Mouse (Mus musculus) spleen, postnatal 4 days (tissue): ENCODE measurements around the gene Gm16181.
"Not testable (repeated sequence)": the region's sequence is repeated elsewhere in the genome, so short reads cannot be mapped to it uniquely, and the experiment has no call there.

Experiments
- DNase-seq, 2 experiments: peaks; one replicate each; pipeline ENCODE4 v3.0.0; 2022; ENCODE audit warnings: low spot score in 2 of 2

The Gm16181 gene

DNA sequence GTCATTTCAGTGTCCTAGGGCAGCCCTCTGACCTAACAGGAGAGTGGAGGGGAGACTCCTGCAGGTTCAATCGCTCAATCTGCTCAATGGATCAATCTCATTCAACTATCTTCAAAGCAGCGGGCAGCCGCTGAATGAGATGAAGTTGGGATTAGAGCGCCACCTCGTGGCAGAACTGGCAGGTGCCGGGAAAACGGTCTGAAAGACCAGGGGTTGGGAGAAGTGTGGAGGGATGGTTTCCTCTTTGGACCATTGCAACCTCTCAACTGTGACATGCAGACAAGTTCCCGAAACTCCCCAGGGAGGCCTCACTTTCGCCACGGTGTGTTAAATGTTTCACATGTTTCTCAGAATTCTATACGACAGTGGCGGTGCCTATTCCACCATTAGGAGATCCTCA, 11.4 kb downstream of the Gm16181 start:
- peak; percentile 86 to 97 for DNase-seq

DNA sequence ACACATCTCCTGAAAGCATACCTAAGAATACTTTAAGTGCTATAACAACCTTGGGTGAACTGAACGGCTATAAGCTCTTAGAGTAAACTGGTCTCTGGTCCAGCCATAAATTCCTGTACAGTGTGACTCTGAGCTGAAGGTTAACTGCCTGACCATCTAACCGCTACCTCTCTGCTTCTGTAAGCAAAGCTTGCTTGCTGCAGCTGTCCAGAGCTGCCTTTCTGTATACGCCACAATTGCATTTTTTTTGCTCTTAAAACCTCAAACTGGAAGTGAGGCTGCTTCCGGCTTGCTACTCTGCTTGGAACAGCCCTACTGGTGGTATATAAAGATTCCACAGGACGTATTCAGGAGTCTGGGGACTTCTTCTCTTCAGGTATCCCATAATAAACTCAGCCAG, 12.0 kb downstream of the Gm16181 start:
- DNase-seq = no peak

DNA sequence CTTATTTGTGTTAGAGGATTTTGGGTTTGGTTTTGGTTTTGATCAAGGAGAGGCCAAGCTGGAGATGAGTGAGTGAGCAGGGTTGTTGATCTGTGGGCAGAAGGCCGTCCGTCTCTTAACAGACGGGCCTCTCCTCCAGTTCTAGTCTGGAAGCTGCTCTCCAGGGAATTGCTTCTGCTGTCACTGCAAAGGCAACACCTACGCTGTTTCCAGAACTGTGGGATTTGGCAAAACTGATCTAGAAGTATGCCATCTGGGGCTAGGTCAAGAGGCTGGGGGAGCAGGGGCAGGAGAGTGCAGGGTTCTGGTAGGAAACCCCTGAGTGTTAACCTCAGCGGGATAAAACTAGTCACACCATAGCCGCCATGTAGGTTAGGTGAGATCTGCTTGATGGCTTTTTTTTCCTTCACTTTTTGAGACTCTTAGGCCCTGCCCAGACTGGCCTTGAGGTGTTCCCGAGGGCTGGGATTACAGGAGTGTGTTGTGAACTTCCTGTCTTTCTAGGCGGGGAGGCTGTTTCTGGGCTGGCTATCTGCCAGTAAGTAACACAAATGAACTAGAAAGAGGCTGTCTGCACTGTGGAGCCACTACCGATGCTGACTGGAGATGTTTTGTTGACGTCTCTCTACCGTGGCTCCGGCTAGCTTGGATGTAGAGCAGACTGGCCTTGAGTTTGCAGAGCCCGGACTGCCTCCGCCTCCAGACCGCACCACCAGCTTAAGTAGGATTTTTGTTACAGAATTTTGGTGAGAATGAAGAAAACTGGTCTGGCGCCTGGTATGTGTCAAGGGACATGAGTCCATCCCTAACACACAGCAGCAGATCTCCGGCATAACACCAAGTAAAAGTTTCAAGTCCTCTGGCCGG, 12.7 kb downstream of the Gm16181 start, which contains the start of gene Atp6v1g2:
Gene Atp6v1g2, plus strand, starts transcription at position 547 of the 867 bp plus-strand sequence.
- no peak for DNase-seq

DNA sequence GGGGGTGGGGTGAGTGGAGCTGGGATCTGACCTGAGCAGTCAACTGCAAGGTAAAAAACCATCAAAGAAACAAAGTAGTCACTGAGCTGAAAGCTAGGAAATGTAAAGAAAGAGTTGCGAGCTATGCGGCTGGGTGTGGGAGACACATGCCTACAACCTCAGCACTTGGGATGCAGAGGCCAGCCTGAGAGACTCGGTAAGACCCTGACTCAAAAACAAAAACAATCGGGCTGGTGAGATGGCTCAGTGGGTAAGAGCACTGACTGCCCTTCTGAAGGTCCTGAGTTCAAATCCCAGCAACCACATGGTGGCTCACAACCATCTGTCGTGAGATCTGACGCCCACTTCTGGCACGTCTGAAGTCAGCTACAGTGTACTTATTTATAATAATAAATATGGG, 13.5 kb downstream of the Gm16181 start:
- not testable (repeated sequence) for DNase-seq

DNA sequence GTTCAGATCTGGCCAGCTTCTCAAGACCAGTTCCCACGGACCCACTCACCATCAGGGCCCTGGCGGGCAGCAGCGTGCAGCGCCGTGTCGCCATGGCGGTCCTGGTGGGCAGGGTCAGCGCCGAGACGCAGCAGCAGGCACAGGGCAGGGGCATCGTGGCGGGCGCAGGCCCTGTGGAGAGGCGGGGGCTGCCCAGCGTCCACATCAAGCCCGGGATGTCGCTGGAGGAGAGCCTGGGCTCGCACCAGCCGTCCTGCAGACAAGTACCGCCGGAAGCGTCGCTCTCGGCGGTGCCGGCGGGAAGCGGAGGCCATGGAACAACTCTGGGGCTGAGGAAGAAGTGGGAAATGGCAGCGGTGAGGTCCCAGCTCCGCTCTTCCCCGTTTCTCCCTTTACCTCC, 14.3 kb downstream of the Gm16181 start:
- DNase-seq = peak; percentile 54 to 78

DNA sequence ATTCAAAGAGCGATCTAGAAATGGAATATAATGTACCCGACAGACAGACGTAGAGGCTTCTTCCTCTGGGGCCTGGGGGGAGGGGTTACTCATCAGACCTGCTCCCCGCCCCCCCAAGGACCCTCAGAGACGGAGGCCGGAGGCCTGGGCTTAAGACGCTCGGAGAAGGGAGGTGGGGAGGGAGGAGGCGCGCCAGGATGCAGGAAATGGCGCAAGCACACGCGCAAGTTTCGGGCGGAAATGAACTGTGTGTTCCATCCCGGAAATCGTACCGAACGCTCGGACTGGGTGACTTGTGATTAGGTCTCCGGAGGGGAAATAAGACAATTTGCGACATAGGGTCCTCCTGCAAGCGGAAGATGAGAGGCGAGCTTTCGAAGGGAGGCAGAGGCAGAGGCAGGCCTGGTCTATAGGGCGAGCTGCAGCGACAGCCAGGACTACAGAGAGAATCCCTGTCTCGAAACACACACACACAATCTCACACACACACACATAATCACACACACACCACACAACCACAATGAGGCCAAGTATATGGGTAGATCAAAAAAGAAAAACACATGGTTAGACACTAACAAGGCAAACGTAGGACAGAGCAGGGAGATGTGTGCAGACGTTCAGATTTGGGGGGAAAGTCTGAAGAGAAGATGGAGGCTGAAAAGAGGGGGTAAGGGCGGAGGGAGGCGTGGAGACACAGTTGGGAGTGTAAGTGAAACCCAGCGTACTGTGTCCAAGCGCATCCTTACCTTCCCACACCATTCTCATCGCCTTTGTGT, 15.2 kb downstream of the Gm16181 start, which contains the start of gene Nfkbil1:
Gene Nfkbil1, minus strand, starts transcription at position 179 of the 776 bp plus-strand sequence.
- peak; percentile 86 to 90 for DNase-seq

DNA sequence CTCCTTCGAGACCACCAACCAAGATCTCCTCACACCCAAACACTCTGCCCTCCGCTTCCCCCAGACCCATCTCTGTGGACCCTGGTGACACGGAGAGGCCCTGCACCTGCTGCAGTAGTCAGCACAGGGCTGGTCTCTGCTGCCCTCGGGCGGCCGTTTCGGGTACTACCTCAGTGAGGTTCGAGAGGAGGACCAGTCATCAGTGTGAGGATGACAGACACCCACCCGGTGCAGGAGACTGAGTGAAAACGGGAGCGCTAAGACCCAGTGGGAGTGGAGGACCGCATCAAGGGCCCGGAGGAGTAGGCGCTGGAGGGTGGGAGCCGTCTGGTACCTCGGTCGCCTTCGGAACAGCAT, 15.7 kb downstream of the Gm16181 start:
- DNase-seq = peak; percentile 99 to 100

DNA sequence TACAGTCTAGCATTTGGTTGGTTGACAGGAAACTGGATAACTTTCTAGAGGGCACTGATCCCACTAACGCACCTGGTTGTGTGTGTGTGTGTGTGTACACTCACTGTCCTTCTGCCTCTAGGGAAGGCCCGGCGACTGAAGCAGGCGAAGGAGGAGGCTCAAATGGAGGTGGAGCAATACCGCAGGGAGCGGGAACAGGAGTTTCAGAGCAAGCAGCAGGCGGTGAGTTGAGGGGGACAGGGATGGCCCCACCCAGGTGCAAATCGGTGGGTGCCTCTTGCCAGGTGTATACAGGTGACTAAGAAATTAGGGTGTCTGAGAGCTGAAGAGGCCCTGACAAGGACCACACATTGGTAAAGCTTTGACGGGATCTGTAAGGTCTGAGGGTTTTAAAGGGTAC, 16.4 kb downstream of the Gm16181 start:
- no peak for DNase-seq

DNA sequence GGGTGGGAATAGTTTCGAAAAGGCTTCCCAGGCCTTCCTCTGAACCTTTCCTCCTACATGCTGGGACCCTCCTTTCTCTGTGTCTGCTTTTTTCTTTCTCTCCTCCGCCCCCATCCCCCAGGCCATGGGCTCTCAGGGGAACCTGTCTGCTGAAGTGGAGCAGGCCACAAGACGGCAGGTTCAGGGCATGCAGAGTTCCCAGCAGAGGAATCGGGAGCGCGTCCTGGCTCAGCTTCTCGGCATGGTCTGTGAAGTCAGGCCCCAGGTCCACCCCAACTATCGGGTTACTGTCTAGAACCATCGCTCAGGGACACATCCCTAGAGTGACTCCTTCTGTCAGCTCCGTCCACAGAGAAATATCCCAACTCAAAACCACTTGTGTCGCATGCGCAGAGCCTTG, 16.9 kb downstream of the Gm16181 start:
- no peak for DNase-seq

DNA sequence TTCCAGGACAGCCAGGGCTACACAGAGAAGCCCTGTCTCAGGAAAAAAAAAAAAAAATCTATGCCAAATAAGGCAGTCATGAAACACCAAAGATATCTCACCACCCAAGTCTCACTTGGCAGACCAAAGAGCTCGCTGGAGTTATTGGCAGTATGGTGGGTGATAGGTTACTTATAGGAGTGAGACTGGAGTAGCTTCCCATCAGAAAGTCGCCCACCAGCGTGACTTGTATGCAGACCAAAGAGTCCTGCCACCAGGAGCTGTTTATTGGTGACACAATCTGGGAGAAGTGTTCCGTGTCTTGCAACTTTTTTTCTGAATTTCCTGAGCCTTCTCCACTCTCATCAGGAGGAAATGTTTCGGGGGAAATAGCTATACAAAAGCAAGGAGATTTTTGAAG, 19.1 kb downstream of the Gm16181 start:
- no peak for DNase-seq

DNA sequence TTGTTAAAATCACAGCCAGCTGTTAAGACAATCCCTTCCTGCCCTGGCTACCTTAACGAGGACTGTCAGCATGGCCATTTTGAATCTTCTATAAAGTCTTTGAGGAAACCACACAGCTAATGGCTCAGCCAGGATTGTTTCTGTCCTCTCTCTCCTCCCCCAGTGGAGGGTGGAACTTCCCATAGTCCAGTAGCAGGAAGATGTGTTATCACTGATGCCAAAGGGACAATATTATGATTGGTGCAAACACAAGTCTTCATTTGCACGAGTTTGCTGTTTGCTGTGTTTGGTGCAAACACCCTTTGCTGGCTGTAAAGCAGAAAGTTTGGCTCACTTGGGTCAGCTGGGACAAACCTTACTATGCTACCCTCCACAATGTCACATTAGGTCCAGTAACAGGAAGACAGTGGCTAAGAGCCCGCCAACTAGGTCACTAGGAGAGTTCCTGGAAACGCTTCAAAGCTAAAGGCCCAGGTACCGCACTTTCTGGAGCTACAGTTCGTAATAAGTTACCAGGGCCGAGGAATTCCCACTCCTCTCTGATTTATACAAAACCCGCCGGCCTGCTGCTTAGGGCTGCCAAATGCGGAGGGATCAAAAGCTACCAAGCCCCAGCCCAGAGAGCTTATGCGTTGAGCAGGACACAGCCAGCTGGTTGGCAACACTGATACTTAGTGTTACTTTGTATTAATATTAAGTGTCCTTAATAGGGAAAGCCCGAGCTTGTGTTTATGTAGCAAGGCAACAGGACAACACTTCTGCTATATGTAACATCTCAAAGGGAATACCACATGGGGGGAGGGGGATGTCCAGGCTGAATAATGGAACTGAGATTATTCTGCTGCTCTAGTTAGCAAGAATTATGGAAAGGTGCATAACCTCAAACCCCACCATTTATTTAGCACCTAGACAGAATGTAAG, 20.0 kb downstream of the Gm16181 start:
- no peak for DNase-seq

DNA sequence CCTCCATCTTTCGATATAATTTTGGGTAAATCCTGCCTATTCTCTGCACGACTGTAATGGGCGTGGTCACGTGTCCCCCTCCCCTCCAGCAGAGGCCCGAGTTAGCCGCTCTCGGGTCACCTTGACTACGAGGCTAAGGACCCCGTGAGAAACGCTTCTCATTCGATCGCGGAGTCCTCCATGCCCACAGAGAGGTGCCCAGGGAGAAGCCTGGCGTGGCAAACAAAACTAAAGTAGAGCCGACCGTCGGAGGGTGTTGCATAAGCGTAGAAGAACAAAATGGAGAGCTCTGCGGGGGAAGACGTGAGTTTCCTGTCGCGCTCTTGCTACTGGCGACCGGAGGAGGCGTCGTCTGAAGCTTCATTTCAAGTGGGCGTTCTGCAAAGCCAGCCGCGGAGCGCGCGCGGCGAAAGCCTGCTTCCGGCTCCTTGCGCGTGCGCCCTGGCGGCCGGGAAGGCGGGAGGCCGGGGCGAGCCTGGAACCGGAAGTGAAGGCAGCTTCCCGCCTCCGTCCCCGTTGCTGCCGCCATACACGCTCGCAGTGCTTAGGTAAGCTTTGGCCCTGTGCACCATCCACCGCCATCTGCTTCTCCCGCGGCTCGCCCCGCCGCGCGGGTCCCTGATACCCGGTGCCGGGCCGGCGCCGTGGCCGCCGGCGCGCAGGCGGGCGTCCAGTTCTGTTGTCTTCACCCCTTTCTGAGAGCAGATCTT, 20.8 kb downstream of the Gm16181 start, which contains the start of gene Ddx39b:
Gene Ddx39b, plus strand, starts transcription at position 442 of the 710 bp plus-strand sequence.
- DNase-seq = peak; percentile 96 to 98

DNA sequence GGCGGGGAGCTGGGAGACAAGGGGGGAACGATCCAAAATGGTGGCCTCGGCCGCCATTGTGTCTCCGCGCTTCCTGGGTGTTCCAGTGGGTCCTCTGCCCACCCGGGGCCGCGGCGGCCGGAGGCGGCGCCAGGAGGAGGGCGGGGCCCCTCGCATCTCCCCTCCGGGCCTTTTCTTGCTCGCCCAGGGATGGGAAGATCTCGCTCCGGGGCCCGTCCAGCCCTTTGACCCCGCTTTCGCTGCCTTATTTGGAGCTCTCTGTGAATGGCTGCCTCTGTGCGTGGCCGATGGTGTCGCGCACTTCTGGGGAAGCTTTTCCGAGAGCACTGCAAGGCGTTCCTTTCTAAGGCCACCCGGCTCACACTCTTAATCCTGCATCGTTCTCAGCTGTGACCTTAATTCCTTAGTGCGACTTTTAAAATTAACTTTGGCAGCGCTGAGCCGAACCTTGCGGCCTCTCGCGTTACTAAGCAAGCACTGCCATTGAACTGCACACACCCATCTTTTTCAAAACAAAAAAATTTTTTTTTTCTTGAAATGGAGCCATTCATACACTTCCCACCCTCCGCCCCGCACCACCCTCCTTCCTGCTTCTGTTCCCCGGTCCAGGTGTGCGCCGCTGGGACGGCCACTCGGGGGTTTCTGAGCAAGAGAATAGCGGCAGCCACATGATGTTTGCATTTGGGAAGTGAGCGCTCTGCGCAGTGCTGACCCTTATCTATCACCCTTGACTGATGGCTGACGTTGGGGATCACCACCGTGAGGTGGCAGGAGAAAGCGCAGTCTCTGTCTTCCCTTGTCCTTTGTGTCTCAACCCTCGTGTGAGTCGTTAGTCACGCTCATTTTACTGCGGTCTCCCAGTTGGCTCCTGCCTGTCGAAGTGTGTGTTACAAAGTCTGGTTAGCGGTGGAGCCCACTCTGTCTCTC, 21.6 kb downstream of the Gm16181 start:
- DNase-seq = peak; percentile 65 to 85

DNA sequence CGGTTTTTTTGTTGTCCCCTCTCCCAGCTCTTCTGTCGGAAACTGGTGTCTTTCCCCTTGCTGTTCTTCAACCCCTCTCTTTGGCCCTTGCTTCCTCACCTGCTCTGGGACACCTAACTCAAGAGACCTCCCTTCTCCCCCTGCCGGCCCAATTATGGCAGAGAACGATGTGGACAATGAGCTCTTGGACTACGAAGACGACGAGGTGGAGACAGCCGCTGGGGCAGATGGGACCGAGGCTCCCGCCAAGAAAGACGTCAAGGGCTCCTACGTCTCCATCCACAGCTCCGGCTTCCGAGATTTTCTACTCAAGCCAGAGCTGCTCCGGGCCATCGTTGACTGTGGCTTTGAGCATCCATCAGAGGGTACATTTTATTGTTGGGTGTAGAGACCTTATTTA, 22.5 kb downstream of the Gm16181 start:
- DNase-seq = peak; percentile 52 to 76

DNA sequence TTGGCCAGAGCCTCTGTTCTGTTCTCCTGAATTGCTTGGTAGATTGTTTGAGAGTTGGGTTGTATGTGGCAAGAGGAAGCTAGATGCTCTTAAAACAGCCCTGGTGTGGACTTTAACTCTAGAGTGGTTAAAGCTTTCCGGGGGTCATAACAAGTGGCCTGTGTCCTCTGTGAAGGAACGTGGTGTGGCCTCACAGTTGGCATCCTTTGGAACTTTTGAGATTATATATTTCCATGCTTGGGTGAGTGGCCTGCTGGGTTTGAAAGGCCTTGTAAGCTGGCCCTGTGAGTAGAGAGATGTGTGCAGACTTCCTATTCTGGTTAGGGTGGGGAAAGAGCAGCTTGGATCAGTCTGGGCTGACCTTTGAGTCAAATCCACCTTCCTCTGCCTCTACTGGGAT, 24.4 kb downstream of the Gm16181 start:
- DNase-seq = no peak

DNA sequence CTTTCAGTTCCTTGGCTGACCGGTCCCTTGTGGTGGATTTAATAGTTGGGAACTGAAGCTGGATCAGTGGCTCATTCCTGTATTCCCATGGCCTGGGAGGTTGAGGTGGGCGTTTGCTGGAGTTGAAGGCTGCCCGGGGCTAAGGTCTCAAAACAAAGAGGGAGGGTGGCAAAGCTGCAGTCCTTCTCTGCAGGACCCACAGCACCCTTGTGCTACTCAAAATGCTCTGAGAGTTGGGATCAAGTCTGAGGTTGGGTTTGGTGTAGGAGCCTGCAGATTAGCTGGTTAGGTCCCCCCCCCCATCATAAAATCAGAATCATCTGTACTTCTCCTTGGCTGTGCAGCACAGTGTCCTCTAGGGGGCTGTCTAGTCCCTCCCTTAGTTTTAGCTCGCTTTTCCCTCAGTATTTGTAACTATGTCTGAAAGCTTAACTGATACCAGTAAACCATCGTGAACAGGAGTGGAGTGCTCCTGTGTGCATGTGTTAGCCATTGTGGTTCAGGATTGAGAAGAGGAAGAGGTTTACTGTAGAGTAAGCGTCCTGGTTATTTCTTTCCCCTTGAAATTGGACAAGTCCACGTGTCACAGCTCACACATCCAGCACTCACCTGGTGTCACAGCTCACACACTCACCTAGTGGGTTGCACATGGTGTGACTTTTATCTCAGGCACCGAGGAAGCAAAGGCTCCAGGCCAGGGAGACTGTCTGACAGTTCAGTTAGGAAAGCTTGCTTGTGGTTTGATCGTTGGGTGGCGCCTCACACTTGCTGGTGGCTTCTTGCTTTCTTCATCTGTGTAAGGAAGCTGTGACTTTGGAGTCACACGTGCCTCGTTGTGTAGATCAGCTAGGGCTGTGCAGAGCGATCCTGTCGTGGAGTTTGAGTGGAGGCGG, 25.3 kb downstream of the Gm16181 start:
- DNase-seq = no peak

DNA sequence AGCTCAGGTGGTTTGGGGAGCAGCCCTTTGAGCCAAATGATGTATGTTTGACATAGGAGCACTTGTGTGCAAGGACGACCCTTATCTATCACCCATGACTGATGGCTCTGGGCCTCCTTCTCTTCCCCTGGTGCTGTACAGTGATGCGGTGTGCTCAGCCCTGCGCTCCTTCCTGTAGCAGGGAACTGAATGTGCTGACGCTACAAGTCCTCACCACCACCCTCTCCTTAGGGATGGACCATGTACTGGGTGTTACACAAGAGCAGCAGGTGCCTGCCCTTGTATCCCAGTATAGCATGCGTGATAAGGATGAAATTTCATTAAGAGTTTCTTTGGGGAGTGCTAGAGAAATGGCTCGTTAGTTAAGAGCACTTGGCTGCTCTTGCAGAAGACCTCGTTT, 26.5 kb downstream of the Gm16181 start:
- no peak for DNase-seq

DNA sequence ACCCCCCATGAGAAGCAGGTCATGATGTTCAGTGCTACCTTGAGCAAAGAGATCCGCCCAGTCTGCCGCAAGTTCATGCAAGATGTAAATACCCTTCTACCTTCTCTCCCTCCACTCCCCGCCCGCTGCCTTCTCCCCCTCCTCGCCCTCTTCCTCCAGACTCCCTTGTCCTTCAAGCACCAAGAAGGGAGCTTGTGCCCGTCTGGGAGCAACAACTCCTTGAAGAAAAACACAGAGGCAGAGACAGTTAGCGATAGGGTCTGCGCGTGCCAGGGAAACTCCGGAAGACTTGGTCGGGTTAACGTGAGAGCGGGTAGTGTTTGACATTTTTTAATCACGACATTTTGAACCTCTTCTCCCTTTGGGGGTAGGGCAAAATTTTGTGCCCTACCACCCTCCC, 28.4 kb downstream of the Gm16181 start:
- DNase-seq = no peak
